Mouse (Mus musculus) stomach, postnatal 0 days (tissue): ENCODE measurements at regions not wholly inside any gene's neighbourhood (a gene's known extent, or its start where the extent isn't known, plus 50 kb on each side); places are given as distances from the start of the nearest gene placed in this dataset.

Experiments
- CTCF ChIP-seq: IDR thresholded peaks from 2 replicates; pipeline ENCODE4 v1.5.1; 2016; ENCODE audit warnings: antibody characterized with exemption, low read depth, mild to moderate bottlenecking, moderate library complexity
- EP300 ChIP-seq: optimal IDR thresholded peaks from 2 replicates; pipeline ENCODE3; 2016; ENCODE audit warnings: antibody characterized with exemption

DNA sequence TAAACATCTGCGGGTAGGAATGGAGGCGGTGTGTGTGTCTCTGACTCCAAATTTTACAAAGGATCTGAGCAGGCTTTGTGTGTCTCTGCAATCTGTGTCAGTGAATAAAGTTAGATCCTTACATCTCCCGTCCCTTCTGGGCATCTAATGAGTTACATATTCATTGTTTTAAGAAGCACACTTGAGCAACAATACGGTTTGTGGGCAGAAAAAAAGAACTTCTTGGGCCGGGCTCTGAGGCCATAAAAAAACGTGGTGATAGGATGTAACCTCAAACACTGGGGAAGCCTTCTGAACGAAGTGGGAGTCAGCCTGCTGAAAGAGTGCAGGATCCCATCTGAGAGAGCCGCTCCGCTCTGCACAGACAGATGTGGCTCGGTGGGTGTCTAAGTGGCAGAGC, 94.2 kb upstream of the Lef1 start:
- TF ChIP-seq CTCF (no peak), EP300 (no peak)
